Mouse (Mus musculus) E14TG2a.4 (cell line): ENCODE measurements at regions not wholly inside any gene's neighbourhood (a gene's known extent, or its start where the extent isn't known, plus 50 kb on each side); places are given as distances from the start of the nearest gene placed in this dataset.
"Not testable (repeated sequence)": the region's sequence is repeated elsewhere in the genome, so short reads cannot be mapped to it uniquely, and the experiment has no call there.

ENCODE experiments used
- H3K27me3 ChIP-seq: 2 replicates; pipeline ENCODE4 v1.6.1; 2014; ENCODE audit warnings: low read length, control low read depth; ENCODE audit not compliant: insufficient read depth
- H3K36me3 ChIP-seq: 2 replicates; pipeline ENCODE4 v1.6.1; 2014; ENCODE audit warnings: low read length, control low read depth; ENCODE audit not compliant: insufficient read depth
- H3K4me1 ChIP-seq: replicated peaks from 2 replicates; pipeline ENCODE4 v1.6.1; 2014; ENCODE audit warnings: low read depth, low read length, control low read depth
- H3K4me3 ChIP-seq: replicated peaks from 2 replicates; pipeline ENCODE4 v1.5.1; 2014; ENCODE audit warnings: mild to moderate bottlenecking, low read length
- H3K9me3 ChIP-seq: 2 replicates; pipeline ENCODE4 v1.6.1; 2014; ENCODE audit warnings: low read length, control low read depth
- CTCF ChIP-seq: conservative IDR thresholded peaks from 2 replicates; pipeline ENCODE4 v1.5.1; 2014; ENCODE audit warnings: low read length
- NANOG ChIP-seq: IDR thresholded peaks from 2 replicates; pipeline ENCODE4 v1.6.1; 2014; ENCODE audit warnings: borderline replicate concordance, low read length, mixed read lengths
- POU5F1 ChIP-seq: IDR thresholded peaks from 2 replicates; pipeline ENCODE4 v1.6.1; 2014; ENCODE audit warnings: low read length, borderline replicate concordance

DNA sequence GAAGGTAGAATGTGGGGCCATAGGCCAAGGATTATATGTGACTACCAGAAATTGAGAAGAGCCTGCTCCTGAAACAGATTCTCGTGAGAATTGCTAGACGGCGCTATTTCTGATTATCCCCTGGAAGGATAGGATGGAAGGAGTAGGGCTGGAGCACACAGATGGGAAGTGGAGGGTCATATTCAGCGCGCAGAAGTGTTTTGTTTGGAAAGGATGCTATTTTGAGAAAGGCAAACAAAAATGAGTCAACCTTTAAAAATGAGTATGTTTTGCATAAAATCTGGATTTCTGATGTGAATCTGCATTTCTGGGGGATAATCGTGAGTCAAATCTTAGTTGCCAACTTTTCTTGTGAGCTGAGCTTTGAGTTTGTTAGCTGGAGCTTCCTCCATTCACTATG lies 58.1 kb upstream of the Fshb start:
- no peaks in the 10 kb centered on the region for H3K4me1 ChIP-seq
- no peaks in the 10 kb centered on the region for H3K36me3 ChIP-seq
- no peaks in the 10 kb centered on the region for H3K9me3 ChIP-seq
- H3K27me3 ChIP-seq = no peaks in the 10 kb centered on the region
- no peak overlapping the region for H3K4me3 ChIP-seq
- TF ChIP-seq POU5F1 (no peak), CTCF (no peak), NANOG (no peak)

DNA sequence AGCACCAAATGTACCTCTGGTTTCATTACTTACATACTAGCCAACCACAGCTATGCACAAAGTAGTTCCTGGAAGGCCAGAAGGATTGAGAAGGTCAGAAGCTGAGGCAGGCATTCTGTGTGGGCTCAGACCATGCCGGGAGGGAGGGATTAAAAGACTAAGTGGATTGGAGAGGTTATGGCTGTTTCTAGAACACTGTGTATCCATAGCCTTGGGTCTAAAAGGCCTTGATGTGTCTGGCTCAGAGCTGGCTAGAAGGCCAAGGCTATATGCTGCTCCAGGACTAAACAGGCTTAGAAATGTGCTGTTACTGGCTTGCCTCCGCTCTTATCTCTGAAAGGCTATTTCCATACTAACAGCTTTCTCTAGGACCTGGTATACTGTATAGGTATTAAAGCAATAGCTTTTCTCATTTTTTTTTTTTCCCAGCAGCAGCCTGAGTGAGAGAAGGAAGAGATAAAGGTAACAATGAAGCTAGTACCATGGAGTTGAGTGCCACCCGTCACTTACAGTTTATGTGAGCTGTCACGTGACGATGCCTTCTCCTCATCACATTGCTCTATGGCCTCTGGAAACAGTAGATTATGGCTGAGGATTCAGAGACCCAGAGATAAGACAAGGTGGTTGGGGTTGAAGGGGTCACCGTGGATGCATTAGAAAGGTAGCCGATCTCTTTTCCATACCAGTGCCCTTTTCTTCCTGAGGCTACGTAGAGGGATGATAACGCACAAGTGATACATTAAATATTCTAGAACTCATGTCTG lies 59.4 kb upstream of the Fshb start:
- no peak overlapping the region for H3K4me3 ChIP-seq
- H3K36me3 ChIP-seq = no peaks in the 10 kb centered on the region
- no peaks in the 10 kb centered on the region for H3K27me3 ChIP-seq
- H3K9me3 ChIP-seq = no peaks in the 10 kb centered on the region
- no peak for TF ChIP-seq POU5F1
- TF ChIP-seq CTCF = no peak
- TF ChIP-seq NANOG = no peak
- no peaks in the 10 kb centered on the region for H3K4me1 ChIP-seq

GRCm38 (mm10) chr2:107119697-107120096 lies 60.2 kb upstream of the Fshb start:
- no peaks in the 10 kb centered on the region for H3K36me3 ChIP-seq
- H3K4me1 ChIP-seq = no peaks in the 10 kb centered on the region

DNA sequence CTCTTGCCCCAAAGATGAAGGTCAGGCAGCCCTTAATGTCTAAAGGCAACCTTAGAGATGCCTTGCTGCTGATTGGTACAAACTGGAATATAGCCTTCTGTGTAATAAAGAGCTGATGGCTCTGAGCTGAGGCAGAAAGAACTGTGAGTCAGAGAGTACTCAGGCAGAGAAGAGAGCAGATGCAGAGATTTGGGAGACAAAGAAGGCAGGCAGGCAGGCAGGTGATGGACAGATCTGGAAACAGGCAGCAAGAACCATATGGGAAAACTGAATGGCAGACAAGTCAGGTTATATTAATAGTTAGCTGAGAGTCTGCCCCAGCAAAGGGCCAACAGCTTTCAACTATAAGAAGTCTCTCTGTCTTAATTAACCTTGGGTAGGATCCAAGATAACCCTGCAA lies 73.7 kb upstream of the Fshb start:
- TF ChIP-seq CTCF (no peak), POU5F1 (no peak), NANOG (no peak)
- H3K4me3 ChIP-seq = no peak overlapping the region
- H3K36me3 ChIP-seq = no peaks in the 10 kb centered on the region
- H3K27me3 ChIP-seq = no peaks in the 10 kb centered on the region
- no peaks in the 10 kb centered on the region for H3K4me1 ChIP-seq
- no peaks in the 10 kb centered on the region for H3K9me3 ChIP-seq

More at GRCm38 (mm10) chr2:107119697-107120096, 60.2 kb upstream of the Fshb start:
- Histone ChIP-seq H3K27me3 (no peaks in the 10 kb centered on the region), H3K9me3 (no peaks in the 10 kb centered on the region), H3K4me3 (no peak overlapping the region)
- TF ChIP-seq POU5F1 = no peak
- TF ChIP-seq NANOG = no peak
- TF ChIP-seq CTCF = no peak

GRCm38 (mm10) chr2:107149317-107149716 lies 89.9 kb upstream of the Fshb start:
- Histone ChIP-seq H3K4me1 (no peaks in the 10 kb centered on the region), H3K4me3 (no peak overlapping the region), H3K27me3 (no peaks in the 10 kb centered on the region), H3K36me3 (no peaks in the 10 kb centered on the region), H3K9me3 (no peaks in the 10 kb centered on the region)
- TF ChIP-seq POU5F1 = no peak

GRCm38 (mm10) chr2:107149851-107150250 lies 90.4 kb upstream of the Fshb start:
- H3K9me3 ChIP-seq = no peaks in the 10 kb centered on the region
- H3K4me3 ChIP-seq = no peak overlapping the region
- H3K36me3 ChIP-seq = no peaks in the 10 kb centered on the region
- no peaks in the 10 kb centered on the region for H3K27me3 ChIP-seq
- H3K4me1 ChIP-seq = no peaks in the 10 kb centered on the region
- TF ChIP-seq NANOG = no peak
- no peak for TF ChIP-seq POU5F1
- TF ChIP-seq CTCF = no peak

DNA sequence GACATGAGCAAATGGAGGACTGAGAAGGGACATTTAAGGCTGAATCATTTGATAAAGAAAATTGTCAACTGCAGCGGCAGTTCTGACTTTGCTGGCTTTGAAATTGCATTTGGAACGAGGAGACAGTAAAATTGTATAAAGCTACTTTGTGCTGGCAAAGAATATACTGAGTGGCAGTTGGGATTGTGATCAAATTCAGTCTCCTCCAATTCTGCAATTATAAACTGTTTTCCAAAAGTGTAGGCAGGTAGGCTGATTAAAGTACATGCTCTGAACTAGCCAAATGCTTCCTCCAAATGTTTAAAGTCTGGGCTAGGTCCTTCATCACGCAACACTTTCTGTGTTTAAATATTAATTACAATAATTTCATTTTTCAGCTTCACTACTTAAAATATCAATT lies 90.9 kb upstream of the Fshb start:
- Histone ChIP-seq H3K4me3 (no peak overlapping the region), H3K36me3 (no peaks in the 10 kb centered on the region), H3K27me3 (no peaks in the 10 kb centered on the region), H3K4me1 (no peaks in the 10 kb centered on the region), H3K9me3 (no peaks in the 10 kb centered on the region)
- no peak for TF ChIP-seq POU5F1
- no peak for TF ChIP-seq CTCF
- TF ChIP-seq NANOG = no peak

GRCm38 (mm10) chr2:107151878-107152277 lies 92.4 kb upstream of the Fshb start:
- H3K4me3 ChIP-seq = no peak overlapping the region
- H3K27me3 ChIP-seq = no peaks in the 10 kb centered on the region
- TF ChIP-seq NANOG (no peak), CTCF (no peak), POU5F1 (no peak)
- no peaks in the 10 kb centered on the region for H3K36me3 ChIP-seq
- no peaks in the 10 kb centered on the region for H3K9me3 ChIP-seq
- H3K4me1 ChIP-seq = no peaks in the 10 kb centered on the region

- not testable (repeated sequence) for H3K4me1 ChIP-seq, H3K27me3 ChIP-seq, H3K4me3 ChIP-seq, H3K36me3 ChIP-seq
- H3K9me3 ChIP-seq = peaks cover 15% of the 10 kb centered on the region
Observed at GRCm38 (mm10) chr2:107158836-107159402, 99.5 kb upstream of the Fshb start.
